ENCODE assay signal across 8 mouse cellular contexts in genomic region chr14:21990321-21991021, GRCm38 (mm10). TPM values are rescaled to one million over a fixed set of nuclear protein-coding genes. Genes with fewer than 3 reads are reported as not detected.
DNase-seq lines count a peak whose midpoint lies in the region; ATAC-seq and TF ChIP-seq lines count a peak whose summit lies in the region.

No protein-coding gene starts in this region.

- H3K9me3 ChIP-seq in lung, embryonic 14.5 days (ENCODE audit: low read depth, low read length): no peaks in the 10 kb centered on the region
- no peaks in the 10 kb centered on the region for H3K9me3 ChIP-seq in stomach, embryonic 14.5 days (ENCODE audit: control insufficient read depth, low read depth, low read length)

- no peaks in the 10 kb centered on the region; the same call in 1 of the 2 replicates for H3K4me1 ChIP-seq in heart, adult 2 months (ENCODE audit: control insufficient read depth, insufficient read depth, low read length)
- peaks cover 13% of the 10 kb centered on the region for H3K4me1 ChIP-seq in lung, embryonic 14.5 days (ENCODE audit: insufficient read depth)
- H3K4me1 ChIP-seq in stomach, embryonic 14.5 days (ENCODE audit: control insufficient read depth, insufficient read depth, low read length): peaks cover 17% of the 10 kb centered on the region; the same call in 1 of the 2 replicates

- no peak for TF ChIP-seq EP300 in heart, adult 2 months (IDR thresholded peaks at IDR 0.05; ENCODE audit: insufficient read depth, low read depth, low read length)

- peak; percentile 92 for DNase-seq in heart, adult 11 months
- no peak for DNase-seq in heart, adult 2 months
- DNase-seq in fibroblast of lung, adult 2 months (ENCODE audit: low read depth): peak; percentile 26
- peak; percentile 79 for DNase-seq in kidney, adult 18-20 months
- peak; percentile 68 for DNase-seq in lung, embryonic 14.5 days
- DNase-seq in spleen, postnatal 10 days (ENCODE audit: low spot score in 2 of 2): no peak

- no peaks in the 10 kb centered on the region for H3K79me2 ChIP-seq in heart, adult 2 months (replicated peaks; ENCODE audit: control insufficient read depth, insufficient read depth, low read length)

- no peak overlapping the region for H3K27ac ChIP-seq in heart, adult 2 months
- peak overlapping the region; percentile 94 for H3K27ac ChIP-seq in lung, embryonic 14.5 days (ENCODE audit: low read depth)
- peak overlapping the region; percentile 100 for H3K27ac ChIP-seq in stomach, embryonic 14.5 days (ENCODE audit: low read length)

- H3K27me3 ChIP-seq in heart, adult 2 months (ENCODE audit: control insufficient read depth, insufficient read depth, low read length): peaks cover 6% of the 10 kb centered on the region; the same call in 1 of the 2 replicates
- H3K27me3 ChIP-seq in lung, embryonic 14.5 days (ENCODE audit: insufficient read depth, low read length): no peaks in the 10 kb centered on the region
- no peaks in the 10 kb centered on the region for H3K27me3 ChIP-seq in stomach, embryonic 14.5 days (ENCODE audit: control insufficient read depth, insufficient read depth, low read length)

- 48% methylated on average over 31 of the region's 31 CpGs for WGBS in heart, adult 2 months
- 4% methylated on average over 31 of the region's 31 CpGs for WGBS in lung, embryonic 14.5 days
- WGBS in stomach, embryonic 14.5 days: 4% methylated on average over 31 of the region's 31 CpGs

- TF ChIP-seq POLR2A in heart, adult 2 months (IDR thresholded peaks at IDR 0.05; ENCODE audit: insufficient read depth, low read depth, low read length): no peak

- peak overlapping the region; percentile 83 for H3K4me2 ChIP-seq in lung, embryonic 14.5 days
- peak overlapping the region; percentile 91 for H3K4me2 ChIP-seq in stomach, embryonic 14.5 days (replicated peaks; ENCODE audit: low read depth, low read length)

- no peaks in the 10 kb centered on the region for H3K36me3 ChIP-seq in heart, adult 2 months (ENCODE audit: control insufficient read depth, insufficient read depth, low read length)
- H3K36me3 ChIP-seq in lung, embryonic 14.5 days (ENCODE audit: insufficient read depth): peaks cover 10% of the 10 kb centered on the region
- H3K36me3 ChIP-seq in stomach, embryonic 14.5 days (ENCODE audit: control insufficient read depth, insufficient read depth, low read length): peaks cover 6% of the 10 kb centered on the region

- ATAC-seq in lung, embryonic 14.5 days (ENCODE audit: insufficient read depth): no peak
- no peak for ATAC-seq in stomach, embryonic 14.5 days (ENCODE audit: insufficient number of reproducible peaks, insufficient read depth, low FRiP score, low read depth)
- ATAC-seq in frontal cortex, adult (ENCODE audit: low TSS enrichment): no peak

- H3K9ac ChIP-seq in heart, adult 2 months (ENCODE audit: low read depth, low read length): no peak overlapping the region
- peak overlapping the region; percentile 66 for H3K9ac ChIP-seq in lung, embryonic 14.5 days
- peak overlapping the region; percentile 69 for H3K9ac ChIP-seq in stomach, embryonic 14.5 days (replicated peaks; ENCODE audit: low read depth, low read length)

- H3K4me3 ChIP-seq in heart, adult 2 months: no peak overlapping the region
- peak overlapping the region; percentile 93 for H3K4me3 ChIP-seq in lung, embryonic 14.5 days (ENCODE audit: low read depth, low read length)
- peak overlapping the region; percentile 97 for H3K4me3 ChIP-seq in stomach, embryonic 14.5 days (ENCODE audit: low read depth, low read length)

- no peak for TF ChIP-seq CTCF in heart, adult 2 months (IDR thresholded peaks at IDR 0.05)
- no peak; the same call in 1 of the 2 replicates for TF ChIP-seq CTCF in lung, embryonic 14.5 days (IDR thresholded peaks at IDR 0.05; ENCODE audit: low read depth)

- intact Hi-C loops in heart, adult 2 months (cut with DNase I): no loop called here

RNA-seq across cellular contexts. Expression of gene Zfp503, which starts 1.1 kb away (rescaled TPM):
- total RNA-seq in heart, adult 2 months (2021): 1 to 10 TPM; 1.4 to 1.5 TPM
- polyA plus RNA-seq in heart, adult 2 months (2012; rRNA removed): 0.88 and 1.5 TPM in 2 replicates
- polyA plus RNA-seq in lung, embryonic 14.5 days (2014; fragmentation: Nextera tagmentation; extraction: Ambion mirVana): 20.4 and 22.0 TPM in 2 replicates
- polyA plus RNA-seq in stomach, embryonic 14.5 days (2014; fragmentation: Nextera tagmentation; extraction: Ambion mirVana): 15.2 and 17.0 TPM in 2 replicates

RNA-seq across cellular contexts. Expression of gene Lrmda, which starts 29.0 kb away (rescaled TPM):
- 1 to 10 TPM; 1.0 to 1.1 TPM for total RNA-seq in heart, adult 2 months (2021)
- polyA plus RNA-seq in heart, adult 2 months (2012; rRNA removed): 0.43 and 0.44 TPM in 2 replicates
- polyA plus RNA-seq in lung, embryonic 14.5 days (2014; fragmentation: Nextera tagmentation; extraction: Ambion mirVana): 0.35 and 1.1 TPM in 2 replicates
- 0.46 and 1.1 TPM in 2 replicates for polyA plus RNA-seq in stomach, embryonic 14.5 days (2014; fragmentation: Nextera tagmentation; extraction: Ambion mirVana)

Comparison
In these comparisons a context has a peak if more than half of its experiments do, and no peak if none do; other contexts are left out.
1. DNase-seq: peak in heart, adult 11 months (single experiment), fibroblast of lung, adult 2 months (single experiment), kidney, adult 18-20 months (single experiment) and lung, embryonic 14.5 days (single experiment); none in heart, adult 2 months (0 of 2) and spleen, postnatal 10 days (0 of 2).